Mouse (Mus musculus): Measurements from ENCODE around the gene Cherp.

The Cherp gene

DNA sequence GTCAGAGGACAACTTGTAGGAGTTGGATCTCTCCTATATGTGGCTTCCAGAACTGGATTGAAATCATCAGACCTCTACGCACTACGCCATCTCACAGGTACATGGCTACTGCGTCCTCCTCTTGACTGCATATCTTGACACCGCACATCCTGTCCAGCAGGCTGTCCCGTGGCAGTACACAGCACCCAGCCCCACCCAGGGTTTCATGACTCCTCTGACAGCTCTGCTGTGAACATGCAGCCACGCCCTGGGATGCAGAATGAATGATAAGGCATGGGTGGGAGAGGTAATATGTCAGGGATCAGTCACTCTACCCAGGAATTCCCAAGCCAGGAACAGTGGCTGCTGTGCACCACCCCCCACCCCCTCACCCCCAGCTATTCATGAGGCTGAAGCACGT lies 61.2 kb downstream of the Cherp start:
- DNase-seq (ENCODE audit: low spot score), result peak; percentile 89
